Comparison of ENCODE assay signal across 26 mouse cellular contexts in genomic region chr3:38648633-38649032, GRCm38 (mm10).
DNase-seq lines count a peak whose midpoint lies in the region; ATAC-seq lines count a peak whose summit lies in the region.
"Had no signal": no experiment of that assay in that cellular context is flagged by ENCODE, and none has a peak within 500 bp of the region (broad histone marks: within the 10 kb centered on the region; RNA-seq: fewer than 3 reads in every experiment).

No protein-coding gene starts in this region.

- H3K4me3 ChIP-seq in kidney, embryonic 15.5 days (replicated peaks): no peak overlapping the region
- H3K4me3 ChIP-seq in lung, embryonic 15.5 days: no peak overlapping the region
- H3K4me3 ChIP-seq in midbrain, embryonic 11.5 days (ENCODE audit: low read depth, low read length): no peak overlapping the region
- no peak overlapping the region for H3K4me3 ChIP-seq in midbrain, embryonic 14.5 days (replicated peaks; ENCODE audit: low read depth, low read length)
- H3K4me3 ChIP-seq: forebrain, embryonic 10.5 days; forebrain, embryonic 13.5 days; heart, embryonic 10.5 days; heart, embryonic 13.5 days had no signal

- no peak overlapping the region for H3K9ac ChIP-seq in kidney, embryonic 15.5 days
- no peak overlapping the region for H3K9ac ChIP-seq in lung, embryonic 15.5 days
- H3K9ac ChIP-seq in midbrain, embryonic 11.5 days (ENCODE audit: low read length): no peak overlapping the region
- no peak overlapping the region for H3K9ac ChIP-seq in midbrain, embryonic 14.5 days (replicated peaks; ENCODE audit: low read length)
- H3K9ac ChIP-seq: forebrain, embryonic 13.5 days; heart, embryonic 13.5 days; hindbrain, embryonic 14.5 days had no signal

- no peaks in the 10 kb centered on the region for H3K27me3 ChIP-seq in kidney, embryonic 15.5 days
- H3K27me3 ChIP-seq in lung, embryonic 15.5 days: no peaks in the 10 kb centered on the region
- H3K27me3 ChIP-seq in midbrain, embryonic 11.5 days (ENCODE audit: control insufficient read depth, insufficient read depth, low read length): no peaks in the 10 kb centered on the region
- no peaks in the 10 kb centered on the region for H3K27me3 ChIP-seq in midbrain, embryonic 14.5 days (ENCODE audit: control insufficient read depth, insufficient read depth, low read length)
- H3K27me3 ChIP-seq: CH12.LX; forebrain, embryonic 13.5 days; heart, embryonic 13.5 days had no signal

- 0 out of 2 replicates have a peak, but pooled peaks cover 6% of the 10 kb centered on the region for H3K4me1 ChIP-seq in kidney, embryonic 15.5 days
- peaks cover 8% of the 10 kb centered on the region; the same call in 1 of the 2 replicates for H3K4me1 ChIP-seq in lung, embryonic 15.5 days
- no peaks in the 10 kb centered on the region for H3K4me1 ChIP-seq in midbrain, embryonic 11.5 days (ENCODE audit: control insufficient read depth, insufficient read depth, low read length)
- no peaks in the 10 kb centered on the region; the same call in 1 of the 2 replicates for H3K4me1 ChIP-seq in midbrain, embryonic 14.5 days (ENCODE audit: control insufficient read depth, insufficient read depth, low read length)
- H3K4me1 ChIP-seq: heart, embryonic 10.5 days; heart, embryonic 13.5 days had no signal

- DNase-seq in kidney, postnatal 14 days: no peak
- no peak for DNase-seq in lung, adult 18-20 months
- peak; percentile 60 for DNase-seq in midbrain, embryonic 11.5 days (ENCODE audit: low spot score, missing footprints)
- no peak for DNase-seq in midbrain, embryonic 14.5 days
- DNase-seq in gastrocnemius, adult 8-10 months (ENCODE audit: low spot score in 2 of 2): no peak
- DNase-seq: adrenal gland, postnatal 10 days; adrenal gland, postnatal 36 days; B cell, adult 2 months; cerebellum, adult 18-20 months; cerebellum, adult 9-10 months; cerebellum, postnatal 14 days; gastrocnemius, postnatal 14 days; heart, adult 18-20 months; heart, postnatal 14 days; heart, postnatal 4 days had no signal

- no peak overlapping the region for H3K27ac ChIP-seq in kidney, embryonic 15.5 days
- H3K27ac ChIP-seq in lung, embryonic 15.5 days: peak overlapping the region; percentile 25; the same call in 1 of the 2 replicates
- no peak overlapping the region for H3K27ac ChIP-seq in midbrain, embryonic 11.5 days (ENCODE audit: low read depth, low read length)
- no peak overlapping the region for H3K27ac ChIP-seq in midbrain, embryonic 14.5 days (replicated peaks; ENCODE audit: low read depth, low read length)
- H3K27ac ChIP-seq: forebrain, embryonic 10.5 days; forebrain, embryonic 13.5 days; heart, embryonic 10.5 days; heart, embryonic 13.5 days; hindbrain, embryonic 14.5 days had no signal

- WGBS in kidney, embryonic 15.5 days: 58% methylated on average over 4 of the region's 4 CpGs
- 50% methylated on average over 4 of the region's 4 CpGs for WGBS in lung, embryonic 15.5 days
- WGBS in midbrain, embryonic 11.5 days: 81% methylated on average over 4 of the region's 4 CpGs
- WGBS in midbrain, embryonic 14.5 days: 87% methylated on average over 4 of the region's 4 CpGs

- no peaks in the 10 kb centered on the region for H3K36me3 ChIP-seq in kidney, embryonic 15.5 days
- H3K36me3 ChIP-seq in lung, embryonic 15.5 days: no peaks in the 10 kb centered on the region
- H3K36me3 ChIP-seq in midbrain, embryonic 11.5 days (ENCODE audit: control insufficient read depth, insufficient read depth, low read length): no peaks in the 10 kb centered on the region
- no peaks in the 10 kb centered on the region for H3K36me3 ChIP-seq in midbrain, embryonic 14.5 days (ENCODE audit: control insufficient read depth, insufficient read depth, low read length)
- H3K36me3 ChIP-seq: forebrain, embryonic 10.5 days; G1E; heart, embryonic 10.5 days; heart, embryonic 13.5 days had no signal

- 0 out of 2 replicates have a peak, but pooled peaks have one; percentile 25 for ATAC-seq in kidney, embryonic 15.5 days (replicated peaks; ENCODE audit: low FRiP score)
- no peak for ATAC-seq in lung, embryonic 15.5 days (ENCODE audit: borderline replicate concordance, extremely low read depth, low FRiP score, low TSS enrichment)
- ATAC-seq in midbrain, embryonic 11.5 days (ENCODE audit: low FRiP score): no peak
- ATAC-seq in midbrain, embryonic 14.5 days (ENCODE audit: low FRiP score, low TSS enrichment): no peak
- ATAC-seq: forebrain, embryonic 13.5 days; forebrain, embryonic 16.5 days; Patski had no signal

- no peaks in the 10 kb centered on the region for H3K9me3 ChIP-seq in kidney, embryonic 15.5 days (replicated peaks)
- no peaks in the 10 kb centered on the region for H3K9me3 ChIP-seq in lung, embryonic 15.5 days
- no peaks in the 10 kb centered on the region for H3K9me3 ChIP-seq in midbrain, embryonic 11.5 days (ENCODE audit: control insufficient read depth, low read length)
- no peaks in the 10 kb centered on the region for H3K9me3 ChIP-seq in midbrain, embryonic 14.5 days (ENCODE audit: control insufficient read depth, low read length)
- H3K9me3 ChIP-seq: forebrain, embryonic 10.5 days; forebrain, embryonic 13.5 days; heart, embryonic 10.5 days; heart, embryonic 13.5 days had no signal

- no peak overlapping the region for H3K4me2 ChIP-seq in kidney, embryonic 15.5 days
- no peak overlapping the region for H3K4me2 ChIP-seq in lung, embryonic 15.5 days
- no peak overlapping the region for H3K4me2 ChIP-seq in midbrain, embryonic 11.5 days
- H3K4me2 ChIP-seq in midbrain, embryonic 14.5 days (ENCODE audit: low read length): no peak overlapping the region
- H3K4me2 ChIP-seq: forebrain, embryonic 13.5 days; heart, embryonic 13.5 days; hindbrain, embryonic 14.5 days had no signal
